Mouse (Mus musculus) megakaryocyte progenitor cell, adult 5-6 weeks (primary cell): ENCODE measurements around the gene Fam107b. TPM values are rescaled to one million over a fixed set of nuclear protein-coding genes. Genes with fewer than 3 reads are reported as not detected.

Experiments used
- ATAC-seq: replicated peaks from 2 replicates; pipeline ENCODE4 v1.8.0; 2016; ENCODE audit warnings: mild to moderate bottlenecking, moderate TSS enrichment, inconsistent platforms; ENCODE audit not compliant: poor library complexity
- total RNA-seq, 2 experiments: library from RNA; stranded (forward) in 1 of 2; stranded (reverse) in 1 of 2; fragments of 157-497, 149-512 nt in 1 of 2; fragments of 200-1000 nt in 1 of 2; gene quantifications; 2 replicates each; pipeline versions ENCODE4 v1.2.3 to v1.2.4; 2015 to 2017

Gene Fam107b
- total RNA-seq, 2 experiments from 2014 or later = 622 to 1,007 TPM

DNA sequence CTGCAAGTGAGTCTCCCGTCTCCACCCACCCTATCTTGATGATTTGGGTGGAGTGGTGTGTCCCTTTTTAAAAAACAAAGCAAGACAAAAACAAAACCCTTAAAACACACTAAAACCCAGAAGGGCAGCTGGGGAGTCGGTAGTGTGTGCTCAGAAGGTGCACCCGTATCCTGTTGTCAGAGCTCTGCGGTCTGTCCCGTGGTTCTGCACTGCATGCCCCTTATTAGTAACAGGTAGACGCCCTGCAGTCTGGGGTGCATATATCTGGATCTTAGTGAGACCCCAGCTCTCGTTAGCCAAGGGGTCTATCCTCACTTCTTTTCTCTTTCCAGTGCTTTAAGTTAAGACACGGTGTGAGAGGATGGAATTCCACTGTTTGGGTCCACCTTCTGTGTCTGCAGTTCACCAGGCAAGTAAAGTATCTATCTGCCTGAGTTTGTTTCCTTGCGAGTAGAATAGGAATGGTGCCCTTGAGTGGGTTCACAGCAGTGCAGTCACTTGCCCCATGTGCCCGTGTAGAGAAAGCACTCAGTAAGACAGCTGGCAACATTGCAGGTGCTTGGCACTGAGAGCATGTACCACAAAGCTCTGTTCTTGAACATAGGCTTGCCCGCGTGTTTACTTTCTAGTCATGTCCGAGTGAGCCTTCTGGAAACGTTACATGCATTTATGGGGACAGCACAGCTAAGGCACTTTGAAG, 161.2 kb downstream of the Fam107b start:
- peak; percentile 32 for ATAC-seq

DNA sequence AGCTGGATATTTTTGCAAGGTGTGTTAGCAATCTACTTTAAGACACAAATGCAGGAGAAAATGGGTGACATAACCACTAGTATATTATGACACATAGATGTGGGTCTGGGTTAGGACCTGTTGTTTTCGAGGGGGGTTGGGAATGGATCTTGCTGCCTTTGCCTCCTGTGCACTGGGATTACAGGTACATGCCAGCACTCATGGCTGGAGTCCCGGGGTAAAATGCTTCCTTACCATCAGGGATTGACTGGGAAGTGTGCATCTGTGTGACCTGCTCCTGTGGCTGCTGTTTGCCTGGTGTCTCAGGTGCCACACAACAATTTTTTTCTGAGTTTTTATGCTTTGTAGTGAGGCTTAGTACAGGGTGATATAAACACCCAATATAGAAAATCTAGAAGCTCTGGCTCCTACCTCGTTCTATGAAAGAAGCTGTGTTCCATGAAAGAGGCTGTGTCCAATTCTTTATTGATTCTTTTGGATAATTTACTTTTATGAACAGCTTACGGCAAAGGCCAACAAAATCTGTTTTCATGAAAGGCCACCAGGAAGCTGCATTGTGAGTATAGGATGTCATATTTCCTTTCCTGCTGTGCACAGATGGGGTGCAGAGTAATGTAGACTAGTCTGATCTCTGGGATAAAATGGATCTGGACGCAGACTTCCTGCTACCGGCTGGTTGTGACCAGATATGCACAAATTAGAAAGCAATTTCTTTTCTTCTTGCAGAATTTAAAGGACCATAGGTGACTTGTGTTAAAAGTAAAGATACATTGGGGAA, 167.8 kb downstream of the Fam107b start:
- no peak for ATAC-seq

DNA sequence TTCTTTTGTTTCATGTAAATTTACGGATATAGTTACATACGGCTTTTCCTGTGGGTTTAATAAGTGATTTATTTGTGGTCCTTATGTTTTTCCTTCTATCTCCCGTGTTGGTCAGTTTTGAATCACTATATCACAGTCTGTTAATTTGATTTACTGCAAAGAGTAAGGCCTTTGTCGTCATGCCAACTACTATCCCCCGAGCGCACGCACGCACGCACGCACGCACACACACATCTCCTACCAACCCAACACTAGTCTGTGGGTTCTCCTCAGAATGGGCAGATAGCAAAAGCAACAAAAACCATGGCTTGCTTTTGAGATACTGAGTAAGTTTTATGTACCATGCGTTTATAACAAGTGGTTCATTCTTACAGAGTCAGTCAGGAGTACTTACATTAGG, 168.4 kb downstream of the Fam107b start:
- ATAC-seq = no peak

DNA sequence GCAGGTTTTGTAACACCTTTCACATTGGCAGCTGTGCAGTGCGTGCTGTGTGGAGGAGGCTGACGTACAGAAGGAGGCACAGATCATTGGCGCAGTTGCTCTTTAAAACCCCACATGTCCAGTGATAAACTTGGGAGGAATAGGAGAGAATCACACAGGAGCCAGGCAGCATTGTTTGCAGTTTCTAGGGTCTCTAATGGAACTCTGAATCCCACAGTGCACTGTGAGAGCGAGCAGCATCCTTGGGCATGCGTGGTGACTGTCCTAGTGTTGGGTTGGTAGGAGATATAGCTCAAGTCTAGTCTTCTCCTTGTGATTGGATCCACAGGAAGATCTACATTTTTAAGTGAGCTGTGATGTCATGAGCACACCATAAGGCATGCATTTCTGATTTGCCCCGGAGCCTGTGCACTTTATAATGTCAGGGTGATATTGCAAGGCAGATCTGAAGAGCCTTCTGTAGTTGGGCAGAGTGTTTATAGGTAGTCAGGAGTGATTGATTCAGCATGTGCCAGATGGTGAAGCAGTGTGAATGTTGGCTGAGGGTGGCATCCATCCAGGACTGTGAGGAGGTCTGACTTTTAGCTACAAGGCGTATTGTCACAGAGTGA, 169.2 kb downstream of the Fam107b start:
- ATAC-seq = no peak

DNA sequence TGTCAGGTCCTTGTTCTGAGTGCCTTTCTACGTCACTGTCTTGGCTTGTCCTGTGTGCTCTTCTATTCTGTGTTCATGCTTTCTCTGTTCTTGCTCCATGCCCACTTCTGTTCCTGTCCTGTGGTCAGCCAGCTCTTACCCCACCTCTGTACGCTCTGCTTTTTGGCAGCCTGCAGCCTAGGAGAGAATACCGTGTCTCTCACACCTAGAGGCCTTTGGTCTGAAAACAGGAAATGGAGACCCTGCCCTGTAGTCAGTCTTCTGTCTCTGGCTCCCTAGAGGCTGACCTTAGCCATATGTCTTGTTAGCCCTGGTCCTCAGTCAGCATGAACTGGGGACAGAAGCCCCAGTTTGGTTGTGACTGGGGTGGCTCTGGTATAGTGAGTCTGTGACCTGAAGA, 170.0 kb downstream of the Fam107b start:
- peak; percentile 72 for ATAC-seq

DNA sequence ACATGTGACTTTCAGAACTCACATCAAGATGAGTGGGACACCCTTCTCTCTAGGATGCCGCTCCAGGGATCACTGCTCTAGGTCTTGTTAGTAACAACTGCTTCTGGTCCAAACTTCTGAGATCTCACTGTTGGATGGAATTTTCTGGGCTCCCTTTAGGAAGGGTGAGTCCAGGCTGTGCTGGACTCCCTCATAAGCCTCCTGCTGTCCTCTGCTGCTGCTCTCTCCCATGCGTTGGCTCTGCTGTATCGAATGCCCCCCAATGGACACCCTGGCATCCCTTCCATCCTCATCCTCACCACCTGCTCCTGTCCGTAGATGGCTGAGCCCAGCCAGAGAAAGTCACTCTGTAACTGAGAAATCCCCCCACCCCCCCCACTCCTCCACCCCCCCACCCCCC, 170.4 kb downstream of the Fam107b start:
- no peak for ATAC-seq

DNA sequence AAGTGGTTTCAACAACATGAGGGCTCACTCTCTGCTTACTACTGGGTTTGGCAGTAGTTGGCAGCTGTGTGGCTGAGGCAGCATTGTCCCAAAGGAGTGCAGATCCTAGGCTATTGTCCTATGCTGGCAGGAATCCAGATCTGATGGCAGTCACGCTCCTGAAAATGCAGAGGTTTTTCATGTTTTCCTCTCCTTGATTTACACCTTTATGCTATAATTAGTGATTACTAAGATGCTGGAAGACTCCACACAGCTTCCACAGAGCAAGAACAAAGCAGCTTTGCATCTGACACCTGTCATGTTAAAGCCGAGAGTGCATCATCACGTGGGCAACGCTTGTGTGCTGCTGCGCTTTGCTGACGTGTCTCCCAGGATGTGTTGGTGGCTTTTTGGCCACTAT, 172.2 kb downstream of the Fam107b start:
- ATAC-seq = no peak

DNA sequence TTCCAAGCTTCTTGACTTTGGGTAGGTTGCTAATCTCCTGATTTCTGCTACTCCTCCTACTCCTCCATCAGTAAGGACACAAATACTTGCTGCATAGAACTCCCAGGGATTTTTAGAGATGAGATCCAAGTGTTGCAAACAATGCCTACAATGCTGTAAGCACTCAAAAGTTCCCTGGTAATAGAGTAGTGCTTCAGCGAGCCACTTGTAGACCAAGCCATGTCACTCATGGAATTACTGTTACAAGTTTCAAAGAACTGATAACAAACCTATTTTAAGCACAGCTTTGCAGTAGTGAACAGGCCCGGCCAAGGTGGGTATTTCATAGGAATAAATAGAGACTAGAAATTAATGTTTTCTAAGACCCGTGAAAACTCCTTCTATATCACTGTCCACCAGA, 174.8 kb downstream of the Fam107b start:
- no peak for ATAC-seq

DNA sequence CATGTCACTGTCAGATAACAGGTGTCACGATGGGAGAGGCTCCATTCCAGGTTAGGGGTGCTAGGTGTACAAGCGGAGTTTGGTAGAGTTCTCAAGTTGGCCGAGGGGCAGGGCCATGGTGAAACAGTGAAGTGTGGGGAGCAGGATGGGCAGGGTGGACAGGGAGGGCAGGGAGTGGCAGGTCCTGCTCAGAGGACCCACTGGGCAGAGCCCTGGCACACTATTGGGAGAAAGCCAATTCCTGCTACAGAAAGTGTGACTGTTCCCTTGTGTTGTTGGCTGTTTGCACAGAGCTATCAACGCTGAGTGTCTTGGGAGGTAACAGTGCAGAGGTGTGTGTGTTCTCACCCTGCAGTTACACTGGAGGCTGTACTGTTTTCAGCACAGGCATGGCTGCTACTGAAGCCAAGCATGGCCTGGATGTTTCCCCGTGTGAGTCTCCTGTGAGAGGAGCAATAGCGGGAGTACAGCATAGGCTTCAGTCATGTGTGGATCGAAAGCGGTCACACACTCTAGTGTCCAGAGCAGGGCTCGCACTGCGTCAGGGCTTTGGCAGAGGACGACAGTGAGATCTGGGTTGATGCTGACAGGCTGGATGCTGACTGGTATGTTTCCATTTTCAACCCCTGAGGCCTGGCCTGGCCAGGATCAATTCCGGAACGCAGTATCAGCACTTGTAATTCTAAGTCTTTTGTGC, 175.8 kb downstream of the Fam107b start:
- peak; percentile 10; the same call in 1 of the 2 replicates for ATAC-seq

DNA sequence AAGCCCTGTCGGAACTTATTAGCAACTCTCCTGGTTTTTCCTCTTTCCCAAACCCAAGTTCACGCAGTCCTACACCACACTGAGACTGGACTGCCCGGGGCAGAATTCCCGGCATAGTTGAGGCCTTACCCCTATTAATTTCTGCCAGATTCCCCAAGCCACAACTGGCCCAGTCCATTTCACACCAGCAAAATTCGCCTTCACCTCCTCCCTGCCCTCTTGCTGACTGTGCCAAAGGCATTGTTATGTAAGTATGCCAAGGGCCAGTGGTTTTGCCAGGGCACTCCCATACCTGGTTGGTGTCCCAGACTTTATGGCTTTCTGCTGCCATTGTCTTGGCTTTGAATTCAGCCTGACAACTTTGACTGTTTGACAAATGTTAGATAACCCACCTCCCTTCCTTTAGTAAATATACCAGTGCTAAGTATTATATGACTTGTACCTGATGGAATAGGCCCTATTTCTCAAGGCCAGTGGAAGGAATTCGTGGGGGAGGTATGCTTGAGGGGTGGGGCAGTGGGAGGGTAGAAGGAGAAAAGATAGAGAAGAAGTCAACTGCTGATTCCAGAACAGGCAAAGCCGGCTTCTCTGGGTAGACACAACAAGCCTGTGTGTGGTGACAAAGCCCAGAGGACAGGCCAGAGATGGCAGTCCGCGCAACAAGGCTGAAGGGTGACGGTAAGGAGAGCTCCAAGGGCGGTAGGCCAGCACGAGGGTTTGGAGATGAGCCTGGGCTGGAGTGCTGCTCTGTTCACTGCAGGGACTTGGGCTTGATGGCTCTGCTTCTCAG, 178.6 kb downstream of the Fam107b start:
- no peak; the same call in 1 of the 2 replicates for ATAC-seq

DNA sequence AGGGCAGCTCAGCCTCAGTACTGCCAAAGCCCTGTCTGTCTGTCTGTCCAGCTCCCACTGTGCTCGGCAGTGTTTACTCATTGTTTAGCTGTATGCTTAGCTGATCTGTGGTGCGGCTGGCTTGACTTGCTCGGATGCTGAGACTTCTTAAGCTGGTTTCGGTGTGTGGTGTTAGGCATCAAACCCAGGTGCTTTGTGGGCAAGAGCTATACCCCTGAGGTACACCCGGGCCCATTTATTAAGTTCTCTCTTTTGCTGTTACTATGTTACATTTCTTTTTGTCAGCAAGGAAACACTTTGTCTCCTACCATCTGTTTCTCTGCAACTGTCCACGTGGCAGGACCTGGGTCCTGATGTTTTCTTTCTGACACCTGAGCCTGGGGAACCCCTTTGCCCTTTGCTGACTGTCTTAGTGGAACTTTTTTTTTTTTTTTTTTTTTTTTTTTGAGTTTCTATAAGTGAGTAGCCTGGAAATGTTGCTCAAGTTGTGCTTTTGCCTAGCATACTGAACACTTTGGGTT, 179.3 kb downstream of the Fam107b start:
- ATAC-seq = no peak

DNA sequence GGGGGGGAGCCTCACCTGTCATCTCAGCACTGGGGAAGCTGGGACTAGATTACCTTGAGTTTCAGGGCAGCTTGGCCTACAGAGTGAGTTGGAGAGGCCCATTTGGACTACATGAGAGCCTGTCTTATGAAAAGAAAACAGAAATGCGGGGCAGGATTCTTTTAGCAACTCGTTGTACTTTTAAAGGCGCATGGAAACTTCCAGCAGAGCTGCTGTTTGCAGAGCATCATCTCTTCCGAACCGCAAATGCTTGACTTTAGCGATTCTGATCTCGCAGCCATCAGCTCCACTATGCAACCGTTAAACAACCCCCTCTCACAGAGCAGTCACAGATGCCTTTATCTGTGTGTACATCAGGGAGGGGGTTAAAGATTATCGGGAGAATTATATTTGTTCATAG, 179.8 kb downstream of the Fam107b start:
- ATAC-seq = no peak

DNA sequence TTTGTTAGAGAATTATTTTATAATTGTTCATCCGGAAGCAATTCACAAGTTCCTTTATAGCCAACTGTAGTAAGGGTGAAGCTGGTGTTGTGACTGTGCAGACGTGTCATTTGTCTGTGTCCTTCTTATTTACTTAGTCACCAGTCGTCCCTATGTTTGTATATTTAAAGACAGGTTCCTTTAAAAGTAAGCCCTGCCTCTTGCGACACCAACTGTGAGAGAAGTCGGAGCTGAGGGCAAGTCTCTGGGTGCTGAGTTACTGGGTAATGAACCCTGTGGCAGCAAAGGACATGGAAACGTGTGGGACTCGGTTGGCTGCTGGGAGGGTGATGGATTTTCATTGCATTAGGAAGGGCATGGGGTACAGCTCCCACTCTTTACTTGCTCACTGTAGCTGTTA, 182.1 kb downstream of the Fam107b start:
- ATAC-seq = peak; percentile 34

DNA sequence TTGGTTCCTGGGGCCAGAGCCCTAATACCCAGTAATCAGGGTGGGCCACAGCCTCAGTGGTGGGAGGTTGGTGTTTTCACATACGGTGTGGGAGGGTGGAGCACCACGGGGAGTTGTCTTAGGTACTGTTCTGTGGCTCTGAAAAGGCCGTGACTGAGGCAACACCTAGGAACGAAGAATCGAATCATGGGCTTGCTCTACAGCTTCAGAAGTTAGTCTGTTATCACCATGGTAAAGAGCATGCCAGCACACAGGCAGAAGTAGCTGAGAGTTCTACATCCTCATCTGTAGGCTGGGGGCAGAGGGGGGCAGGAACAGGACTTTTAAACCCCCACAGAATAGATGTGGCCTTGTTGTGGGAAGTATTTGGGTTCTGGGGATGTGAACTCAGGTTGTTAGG, 182.6 kb downstream of the Fam107b start:
- peak; percentile 0; the same call in 1 of the 2 replicates for ATAC-seq

DNA sequence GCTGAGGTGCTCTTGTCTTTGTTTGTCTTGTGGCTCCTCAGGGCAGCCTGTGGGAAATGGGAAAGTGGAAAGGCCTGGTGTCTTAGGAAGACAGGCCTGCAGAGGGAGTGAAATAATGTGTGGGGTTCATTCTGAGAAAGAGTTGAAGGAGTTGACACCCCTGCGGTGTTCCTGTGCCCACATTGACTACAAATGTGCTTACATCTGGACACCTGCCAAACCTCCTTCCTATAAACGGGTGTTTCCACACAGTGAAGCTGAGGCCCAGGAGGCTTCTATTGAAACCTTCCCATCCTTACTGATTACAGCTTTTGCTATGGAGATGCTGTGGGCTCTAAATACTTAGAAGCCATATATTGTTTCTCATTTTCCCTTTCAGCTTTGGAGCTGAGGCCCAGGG, 183.5 kb downstream of the Fam107b start:
- ATAC-seq = peak; percentile 62

DNA sequence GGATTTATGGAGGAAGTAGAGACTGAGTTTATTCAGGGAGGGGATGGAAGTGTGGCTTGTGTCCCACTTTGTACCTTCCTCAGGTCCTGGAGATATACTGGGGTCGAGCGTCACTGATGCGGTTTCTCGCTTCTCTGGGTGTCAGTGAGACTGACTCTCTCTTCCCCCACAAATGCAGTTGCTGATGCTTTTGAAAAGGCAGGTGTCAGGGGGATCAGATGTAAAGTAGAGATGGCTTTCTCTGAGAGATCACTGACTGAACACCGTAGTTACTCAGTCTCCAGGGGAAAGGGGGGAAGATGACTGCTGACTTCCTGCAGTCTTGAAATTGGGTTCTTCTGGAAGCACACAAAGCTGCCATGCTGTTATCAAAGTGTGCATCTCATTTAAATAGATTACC, 185.6 kb downstream of the Fam107b start:
- no peak for ATAC-seq

DNA sequence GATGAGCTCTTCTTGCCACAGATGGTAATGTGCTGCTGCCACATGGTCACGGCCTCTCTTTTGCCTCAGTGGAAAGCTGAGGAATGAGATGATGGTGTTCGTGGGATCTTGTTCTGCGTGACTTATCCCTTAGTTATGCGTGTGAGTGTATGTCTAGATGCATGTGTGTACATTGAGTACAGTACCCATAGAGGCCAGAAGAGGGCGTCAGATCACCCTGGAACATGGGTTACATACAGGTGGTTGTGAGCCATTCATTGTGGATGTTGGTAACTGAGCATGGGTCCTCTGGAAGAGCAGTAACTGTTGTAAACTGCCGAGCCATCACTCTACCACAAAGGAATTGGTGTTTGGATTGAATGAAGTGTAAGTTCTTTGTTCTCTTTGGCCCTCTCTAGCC, 188.1 kb downstream of the Fam107b start:
- no peak for ATAC-seq

DNA sequence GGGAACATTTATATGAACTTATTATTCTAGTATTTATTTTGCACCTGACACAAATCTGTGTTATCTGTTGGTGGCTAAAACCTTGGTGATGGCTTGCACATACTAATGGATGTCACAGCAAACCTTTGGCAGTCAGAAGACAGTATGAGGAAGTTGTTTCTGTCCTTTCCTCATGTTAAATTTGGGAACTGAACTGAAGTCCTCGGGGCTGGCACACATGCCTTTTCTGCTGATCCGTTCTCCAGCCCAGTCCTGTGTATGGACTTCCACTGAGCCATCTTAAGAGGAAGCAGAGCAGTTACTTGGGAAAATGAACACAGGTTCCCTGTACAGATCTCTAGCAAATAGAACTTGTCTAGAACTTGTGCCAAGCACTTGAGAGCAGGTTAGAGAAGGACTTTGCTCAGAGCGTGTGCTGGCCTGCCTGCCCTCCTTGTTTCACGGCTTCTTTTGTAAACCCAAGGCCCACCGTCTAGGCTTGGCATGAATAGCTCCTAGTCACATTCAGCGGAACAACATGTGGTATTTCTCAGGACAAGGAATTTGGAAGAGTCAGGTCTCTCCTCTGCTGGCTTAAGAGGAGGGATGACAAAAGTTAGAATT, 190.0 kb downstream of the Fam107b start:
- ATAC-seq = peak; percentile 33

DNA sequence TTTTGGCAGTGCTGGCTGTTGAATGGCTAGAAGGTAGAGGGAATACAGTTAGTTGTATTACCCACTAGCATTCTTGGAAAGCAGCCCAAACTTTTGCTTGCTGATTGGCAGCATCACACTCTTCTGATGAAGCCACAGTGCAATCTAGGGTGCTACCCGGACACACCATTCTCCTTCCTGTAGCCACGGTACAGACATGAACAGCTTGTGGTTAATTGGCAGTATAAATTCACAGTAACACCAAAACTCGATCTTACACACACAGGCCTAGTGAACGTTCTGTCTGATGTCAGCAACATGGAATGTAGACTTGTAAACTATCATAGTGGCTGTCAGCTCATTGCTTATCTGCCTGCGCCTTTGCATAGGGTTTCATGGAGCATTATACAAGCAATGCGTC, 193.8 kb downstream of the Fam107b start:
- peak; percentile 45 for ATAC-seq
